Mouse (Mus musculus) forebrain, embryonic 16.5 days (tissue): ENCODE measurements around the gene 1110032A03Rik. TPM values are rescaled to one million over a fixed set of nuclear protein-coding genes. Genes with fewer than 3 reads are reported as not detected.

Experiments used
- ATAC-seq: fragments of 200-750 bp; cut with Nextera tagmentation; 2 replicates; pipeline ENCODE4 v1.8.0; 2017; ENCODE audit warnings: mild to moderate bottlenecking, moderate library complexity
- H3K27ac ChIP-seq: fragments of 300-500 bp; sonication (generic); 2 replicates; pipeline ENCODE4 v1.5.1; 2014; ENCODE audit warnings: low read length, control low read depth
- H3K27me3 ChIP-seq: fragments of 300-500 bp; sonication (generic); replicated peaks from 2 replicates; pipeline ENCODE4 v1.6.1; 2014; ENCODE audit warnings: low read length; ENCODE audit not compliant: control insufficient read depth, insufficient read depth
- H3K36me3 ChIP-seq: fragments of 300-500 bp; sonication (generic); 2 replicates; pipeline ENCODE4 v1.6.1; 2014; ENCODE audit not compliant: control insufficient read depth, insufficient read depth
- H3K4me1 ChIP-seq: fragments of 300-500 bp; sonication (generic); replicated peaks from 2 replicates; pipeline ENCODE4 v1.6.1; 2014; ENCODE audit warnings: low read length; ENCODE audit not compliant: control insufficient read depth, insufficient read depth
- H3K4me2 ChIP-seq: fragments of 300-500 bp; sonication (generic); 2 replicates; pipeline ENCODE4 v1.6.1; 2014; ENCODE audit warnings: mild to moderate bottlenecking, low read length, control low read depth
- H3K4me3 ChIP-seq: fragments of 300-500 bp; sonication (generic); replicated peaks from 2 replicates; pipeline ENCODE4 v1.5.1; 2014; ENCODE audit warnings: mild to moderate bottlenecking, low read length, control low read depth
- H3K9ac ChIP-seq: fragments of 300-500 bp; sonication (generic); replicated peaks from 2 replicates; pipeline ENCODE4 v1.6.1; 2014; ENCODE audit warnings: low read depth, low read length, control low read depth
- H3K9me3 ChIP-seq: fragments of 300-500 bp; sonication (generic); 2 replicates; pipeline ENCODE4 v1.6.1; 2016; ENCODE audit warnings: low read length; ENCODE audit not compliant: control insufficient read depth
- WGBS: fragments of 180-500 bp; shearing (Covaris S2); extraction: QIAGEN DNeasy Blood & Tissue Kit; methylation state at CpG from one replicate; pipeline ENCODE4 v1.1.7; 2014; 5-methylcytosine and 5-hydroxymethylcytosine counted together
- polyA plus RNA-seq: library from polyadenylated mRNA; unstranded; fragments of >200 nt; fragmentation: Nextera tagmentation; extraction: Ambion mirVana; gene quantifications from 2 replicates; pipeline ENCODE4 v1.2.1, GENCODE M21; 2015

1110032A03Rik gene
- polyA plus RNA-seq, 1 experiment from 2014 or later = 56.1 TPM

- no peak for ATAC-seq
- WGBS = 59% methylated on average over 6 of the region's 6 CpGs
Observed at GRCm38 (mm10) chr9:50761520-50762243, 13.6 kb downstream of the 1110032A03Rik start.

GRCm38 (mm10) chr9:50756711-50757110 is 18.6 kb downstream of the 1110032A03Rik start:
- H3K27me3 ChIP-seq = no peaks in the 10 kb centered on the region
- H3K36me3 ChIP-seq = no peaks in the 10 kb centered on the region
- no peak overlapping the region for H3K27ac ChIP-seq
- H3K4me3 ChIP-seq = no peak overlapping the region
- no peak overlapping the region for H3K9ac ChIP-seq
- H3K9me3 ChIP-seq = no peaks in the 10 kb centered on the region
- peaks cover 10% of the 10 kb centered on the region for H3K4me1 ChIP-seq
- no peak overlapping the region for H3K4me2 ChIP-seq
- WGBS = 33% methylated on average over 5 of the region's 5 CpGs
- ATAC-seq = no peak

More at GRCm38 (mm10) chr9:50761520-50762243, 13.6 kb downstream of the 1110032A03Rik start:
- Histone ChIP-seq H3K9ac (no peak overlapping the region), H3K9me3 (no peaks in the 10 kb centered on the region), H3K27ac (no peak overlapping the region), H3K4me2 (no peak overlapping the region), H3K4me3 (no peak overlapping the region), H3K36me3 (no peaks in the 10 kb centered on the region), H3K27me3 (no peaks in the 10 kb centered on the region), H3K4me1 (no peaks in the 10 kb centered on the region)

GRCm38 (mm10) chr9:50753947-50754346 is 21.4 kb downstream of the 1110032A03Rik start:
- WGBS = 67% methylated on average over 7 of the region's 7 CpGs
- Histone ChIP-seq H3K4me2 (no peak overlapping the region), H3K9ac (no peak overlapping the region), H3K27me3 (no peaks in the 10 kb centered on the region), H3K4me3 (no peak overlapping the region), H3K9me3 (no peaks in the 10 kb centered on the region), H3K27ac (no peak overlapping the region), H3K4me1 (peaks cover 10% of the 10 kb centered on the region), H3K36me3 (no peaks in the 10 kb centered on the region)
- ATAC-seq = no peak

- Histone ChIP-seq H3K4me2 (no peak overlapping the region), H3K36me3 (no peaks in the 10 kb centered on the region), H3K9ac (no peak overlapping the region), H3K4me3 (no peak overlapping the region), H3K4me1 (peaks cover 10% of the 10 kb centered on the region), H3K27me3 (no peaks in the 10 kb centered on the region), H3K9me3 (no peaks in the 10 kb centered on the region), H3K27ac (no peak overlapping the region)
- ATAC-seq = 0 out of 2 replicates have a peak, but pooled peaks have one; percentile 38
- 69% methylated on average over 17 of the region's 17 CpGs for WGBS
Observed at GRCm38 (mm10) chr9:50752784-50753615, 22.3 kb downstream of the 1110032A03Rik start.

- 0 out of 2 replicates have a peak, but pooled peaks cover 2% of the 10 kb centered on the region for H3K27me3 ChIP-seq
- no peak within 1 kb of the TSS for H3K4me2 ChIP-seq
- H3K36me3 ChIP-seq = no peaks in the 10 kb centered on the region
- no peak within 1 kb of the TSS for H3K9ac ChIP-seq
- no peak within 1 kb of the TSS for H3K4me3 ChIP-seq
- H3K27ac ChIP-seq = no peak within 1 kb of the TSS
- H3K4me1 ChIP-seq = peaks cover 10% of the 10 kb centered on the region
- 55% methylated on average over 14 of the region's 14 CpGs for WGBS
- no peak for ATAC-seq
- no peaks in the 10 kb centered on the region for H3K9me3 ChIP-seq
Observed at GRCm38 (mm10) chr9:50752054-50752602, 23.2 kb downstream of the 1110032A03Rik start, which contains the start of gene Hspb2. TSS of gene Hspb2 (minus strand) at chr9:50752354.

- 79% methylated on average over 22 of the region's 22 CpGs for WGBS
- H3K9ac ChIP-seq = no peak within 1 kb of the TSS
Observed at GRCm38 (mm10) chr9:50751323-50751722, 24.0 kb downstream of the 1110032A03Rik start, which contains the start of gene Cryab. TSS of gene Cryab (plus strand) at chr9:50751325.

GRCm38 (mm10) chr9:50750706-50751105 is 24.6 kb downstream of the 1110032A03Rik start:
- Histone ChIP-seq H3K27me3 (0 out of 2 replicates have a peak, but pooled peaks cover 5% of the 10 kb centered on the region), H3K9ac (no peak overlapping the region), H3K4me1 (peaks cover 13% of the 10 kb centered on the region), H3K4me2 (no peak overlapping the region), H3K9me3 (no peaks in the 10 kb centered on the region), H3K27ac (no peak overlapping the region), H3K36me3 (no peaks in the 10 kb centered on the region), H3K4me3 (no peak overlapping the region)
- 61% methylated on average over 6 of the region's 6 CpGs for WGBS
- ATAC-seq = no peak

More at GRCm38 (mm10) chr9:50751323-50751722, 24.0 kb downstream of the 1110032A03Rik start, which contains the start of gene Cryab:
- Histone ChIP-seq H3K9me3 (no peaks in the 10 kb centered on the region), H3K27ac (no peak within 1 kb of the TSS), H3K4me3 (no peak within 1 kb of the TSS), H3K4me1 (peaks cover 10% of the 10 kb centered on the region), H3K4me2 (no peak within 1 kb of the TSS), H3K36me3 (no peaks in the 10 kb centered on the region), H3K27me3 (0 out of 2 replicates have a peak, but pooled peaks cover 2% of the 10 kb centered on the region)
- no peak for ATAC-seq

- H3K27ac ChIP-seq = no peak within 1 kb of the TSS
- H3K4me2 ChIP-seq = peak within 1 kb of the TSS; percentile 53
- no peaks in the 10 kb centered on the region for H3K36me3 ChIP-seq
- ATAC-seq = peak; percentile 10; the same call in 1 of the 2 replicates
- peak within 1 kb of the TSS; percentile 33 for H3K4me3 ChIP-seq
- H3K4me1 ChIP-seq = peaks cover 3% of the 10 kb centered on the region
- H3K9me3 ChIP-seq = no peaks in the 10 kb centered on the region
- 0 out of 2 replicates have a peak, but pooled peaks cover 5% of the 10 kb centered on the region for H3K27me3 ChIP-seq
- WGBS = 2% methylated on average over 19 of the region's 19 CpGs
- peak within 1 kb of the TSS; percentile 42 for H3K9ac ChIP-seq
Observed at GRCm38 (mm10) chr9:50746214-50746677, 29.1 kb downstream of the 1110032A03Rik start, which contains the start of gene 2310030G06Rik. TSS of gene 2310030G06Rik (minus strand) at chr9:50746536.
